Mouse (Mus musculus) stomach, postnatal 0 days (tissue): Measurements from ENCODE around the gene Scamp1. TPM values are rescaled to one million over a fixed set of nuclear protein-coding genes. Genes with fewer than 3 reads are reported as not detected.
A peak's percentile ranks its signal among the peaks of the same experiment; 100 is the strongest.

ENCODE experiments used
- ATAC-seq: fragments of 200-750 bp; cut with Nextera tagmentation; 2 replicates; pipeline ENCODE4 v1.8.0; 2017; ENCODE audit not compliant: low FRiP score, low TSS enrichment
- DNase-seq: peaks from one replicate; pipeline ENCODE4 v3.0.0-alpha.2; 2016; ENCODE audit warnings: low spot score
- H3K27ac ChIP-seq: fragments of 300-500 bp; sonication (generic); replicated peaks from 2 replicates; pipeline ENCODE4 v1.5.1; 2014; ENCODE audit warnings: mild to moderate bottlenecking, control low read depth
- H3K27me3 ChIP-seq: fragments of 300-500 bp; sonication (generic); 2 replicates; pipeline ENCODE4 v1.6.1; 2014; ENCODE audit warnings: low read length; ENCODE audit not compliant: control insufficient read depth, insufficient read depth
- H3K36me3 ChIP-seq: fragments of 300-500 bp; sonication (generic); 2 replicates; pipeline ENCODE4 v1.6.1; 2014; ENCODE audit warnings: low read length, mixed read lengths; ENCODE audit not compliant: control insufficient read depth, insufficient read depth
- H3K4me1 ChIP-seq: fragments of 300-500 bp; sonication (generic); replicated peaks from 2 replicates; pipeline ENCODE4 v1.6.1; 2014; ENCODE audit warnings: antibody characterized with exemption; ENCODE audit not compliant: control insufficient read depth, insufficient read depth
- H3K4me2 ChIP-seq: fragments of 300-500 bp; sonication (generic); replicated peaks from 2 replicates; pipeline ENCODE4 v1.6.1; 2014; ENCODE audit warnings: low read depth, mild to moderate bottlenecking, control low read depth, moderate library complexity
- H3K4me3 ChIP-seq: fragments of 300-500 bp; sonication (generic); 2 replicates; pipeline ENCODE4 v1.5.1; 2014; ENCODE audit warnings: low read depth, low read length, control low read depth
- H3K9ac ChIP-seq: fragments of 300-500 bp; sonication (generic); 2 replicates; pipeline ENCODE4 v1.6.1; 2014; ENCODE audit warnings: mild to moderate bottlenecking, low read length, control low read depth, mixed read lengths
- H3K9me3 ChIP-seq: fragments of 300-500 bp; sonication (generic); 2 replicates; pipeline ENCODE4 v1.6.1; 2016; ENCODE audit warnings: low read length; ENCODE audit not compliant: control insufficient read depth
- CTCF ChIP-seq: IDR thresholded peaks from 2 replicates; pipeline ENCODE4 v1.5.1; 2016; ENCODE audit warnings: antibody characterized with exemption, low read depth, mild to moderate bottlenecking, moderate library complexity
- EP300 ChIP-seq: optimal IDR thresholded peaks from 2 replicates; pipeline ENCODE3; 2016; ENCODE audit warnings: antibody characterized with exemption
- WGBS: fragments of 180-500 bp; shearing (Covaris S2); extraction: QIAGEN DNeasy Blood & Tissue Kit; methylation state at CpG from one replicate; pipeline ENCODE4 v1.1.7; 2014; 5-methylcytosine and 5-hydroxymethylcytosine counted together
- polyA plus RNA-seq: library from polyadenylated mRNA; unstranded; fragments of >200 nt; fragmentation: Nextera tagmentation; extraction: Ambion mirVana; gene quantifications from 2 replicates; pipeline ENCODE4 v1.2.1, GENCODE M21; 2015

Gene Scamp1
- polyA plus RNA-seq, 1 experiment from 2014 or later = 33.8 TPM

- no peaks in the 10 kb centered on the region for H3K9me3 ChIP-seq
Measured at GRCm38 (mm10) chr13:94198616-94199015, 87.0 kb downstream of the Scamp1 start.

DNA sequence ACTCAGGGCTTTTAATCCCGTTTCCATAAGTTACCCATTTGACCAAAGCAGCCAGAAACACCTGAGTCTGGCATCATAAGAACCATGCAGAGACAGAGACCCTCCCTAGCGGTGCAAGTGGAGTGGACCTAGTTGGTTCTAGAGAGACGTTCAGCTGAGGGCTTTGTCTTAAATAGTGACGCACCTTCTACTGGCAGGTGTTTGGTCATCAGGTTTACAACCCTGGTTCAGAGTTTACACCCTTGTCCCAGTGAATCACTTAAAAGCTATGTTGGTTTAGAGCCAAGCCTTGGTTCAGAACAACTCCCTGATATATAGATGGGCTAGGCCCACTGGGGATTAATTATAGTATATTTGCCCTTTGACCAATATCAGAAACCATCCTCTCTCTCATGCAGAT, 92.4 kb downstream of the Scamp1 start:
- no peak for DNase-seq
- peak; percentile 79 for ATAC-seq
- H3K4me1 ChIP-seq = no peaks in the 10 kb centered on the region
- WGBS = 74% methylated on average over 4 of the region's 4 CpGs
- H3K4me2 ChIP-seq = no peak overlapping the region
- no peak overlapping the region for H3K27ac ChIP-seq
- no peaks in the 10 kb centered on the region for H3K27me3 ChIP-seq
- H3K9ac ChIP-seq = no peak overlapping the region
- H3K36me3 ChIP-seq = peaks cover 3% of the 10 kb centered on the region; the same call in 1 of the 2 replicates
- no peaks in the 10 kb centered on the region for H3K9me3 ChIP-seq
- TF ChIP-seq CTCF (no peak), EP300 (no peak)
- no peak overlapping the region for H3K4me3 ChIP-seq

More at GRCm38 (mm10) chr13:94198616-94199015, 87.0 kb downstream of the Scamp1 start:
- WGBS = 87% methylated on average over 6 of the region's 6 CpGs
- Histone ChIP-seq H3K27ac (no peak overlapping the region), H3K36me3 (peaks cover 3% of the 10 kb centered on the region; the same call in 1 of the 2 replicates), H3K27me3 (no peaks in the 10 kb centered on the region), H3K4me3 (no peak overlapping the region), H3K4me1 (no peaks in the 10 kb centered on the region), H3K4me2 (no peak overlapping the region), H3K9ac (no peak overlapping the region)
- ATAC-seq (no peak), DNase-seq (no peak)
- TF ChIP-seq EP300 = no peak
- no peak for TF ChIP-seq CTCF

GRCm38 (mm10) chr13:94190386-94190785, 95.3 kb downstream of the Scamp1 start:
- H3K36me3 ChIP-seq = no peaks in the 10 kb centered on the region
- WGBS = 80% methylated on average over 1 of the region's 1 CpGs
- no peak overlapping the region for H3K4me2 ChIP-seq
- no peaks in the 10 kb centered on the region for H3K9me3 ChIP-seq
- H3K27ac ChIP-seq = no peak overlapping the region
- no peaks in the 10 kb centered on the region for H3K4me1 ChIP-seq
- ATAC-seq (peak; percentile 60), DNase-seq (no peak)
- H3K4me3 ChIP-seq = no peak overlapping the region
- TF ChIP-seq CTCF (no peak), EP300 (no peak)
- H3K9ac ChIP-seq = no peak overlapping the region
- H3K27me3 ChIP-seq = no peaks in the 10 kb centered on the region

GRCm38 (mm10) chr13:94188200-94189086, 97.2 kb downstream of the Scamp1 start:
- no peak overlapping the region for H3K4me3 ChIP-seq
- ATAC-seq (no peak), DNase-seq (no peak)
- H3K36me3 ChIP-seq = no peaks in the 10 kb centered on the region
- WGBS = 69% methylated on average over 10 of the region's 10 CpGs
- H3K9me3 ChIP-seq = no peaks in the 10 kb centered on the region
- no peak overlapping the region for H3K4me2 ChIP-seq
- no peaks in the 10 kb centered on the region for H3K4me1 ChIP-seq
- H3K27me3 ChIP-seq = no peaks in the 10 kb centered on the region
- no peak for TF ChIP-seq EP300
- TF ChIP-seq CTCF = no peak
- no peak overlapping the region for H3K27ac ChIP-seq
- no peak overlapping the region for H3K9ac ChIP-seq

DNA sequence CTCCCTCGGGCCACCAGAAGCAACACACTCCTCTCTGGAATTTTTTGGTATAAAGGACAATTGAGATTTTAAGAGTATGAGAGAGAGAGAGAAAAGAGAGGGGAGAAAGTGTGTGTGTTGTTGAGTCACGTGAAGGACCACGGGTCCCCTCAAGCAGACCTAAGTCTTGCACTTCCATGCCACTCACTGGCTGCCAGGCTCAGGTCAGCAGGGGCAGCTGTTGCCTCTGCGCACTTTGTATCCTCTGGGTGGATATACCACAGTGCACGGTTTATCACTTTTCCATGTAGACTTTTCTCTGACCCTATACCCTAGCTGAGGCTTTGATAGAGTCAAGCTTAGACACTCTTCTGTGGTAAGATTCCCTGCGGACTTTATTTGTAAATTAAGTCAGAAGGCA, 100.0 kb downstream of the Scamp1 start:
- Histone ChIP-seq H3K4me1 (no peaks in the 10 kb centered on the region), H3K27ac (no peak overlapping the region), H3K4me3 (no peak overlapping the region), H3K36me3 (no peaks in the 10 kb centered on the region), H3K9ac (no peak overlapping the region), H3K4me2 (no peak overlapping the region), H3K9me3 (no peaks in the 10 kb centered on the region), H3K27me3 (no peaks in the 10 kb centered on the region)
- ATAC-seq (no peak), DNase-seq (no peak)
- 87% methylated on average over 5 of the region's 6 CpGs for WGBS
- TF ChIP-seq EP300 (no peak), CTCF (no peak)
